Mouse (Mus musculus) neural tube, embryonic 13.5 days (tissue): ENCODE measurements around the gene Vmn2r89. TPM values are rescaled to one million over a fixed set of nuclear protein-coding genes. Genes with fewer than 3 reads are reported as not detected.

Experiments used
- ATAC-seq: fragments of 200-750 bp; cut with Nextera tagmentation; 2 replicates; pipeline ENCODE4 v1.8.0; 2017; ENCODE audit warnings: low read depth, mild to moderate bottlenecking, moderate TSS enrichment, moderate library complexity
- H3K27ac ChIP-seq: fragments of 300-500 bp; sonication (generic); replicated peaks from 2 replicates; pipeline ENCODE4 v1.5.1; 2015; ENCODE audit warnings: moderate library complexity, mild to moderate bottlenecking, inconsistent platforms
- H3K27me3 ChIP-seq: fragments of 300-500 bp; sonication (generic); 2 replicates; pipeline ENCODE4 v1.6.1; 2015; ENCODE audit warnings: mild to moderate bottlenecking, inconsistent platforms
- H3K36me3 ChIP-seq: fragments of 300-500 bp; sonication (generic); 2 replicates; pipeline ENCODE4 v1.6.1; 2015; ENCODE audit warnings: mild to moderate bottlenecking, inconsistent platforms
- H3K4me1 ChIP-seq: fragments of 300-500 bp; sonication (generic); replicated peaks from 2 replicates; pipeline ENCODE4 v1.6.1; 2015; ENCODE audit warnings: inconsistent platforms
- H3K4me2 ChIP-seq: fragments of 300-500 bp; sonication (generic); 2 replicates; pipeline ENCODE4 v1.6.1; 2015; ENCODE audit warnings: inconsistent platforms, mild to moderate bottlenecking, moderate library complexity
- H3K4me3 ChIP-seq: fragments of 300-500 bp; sonication (generic); 2 replicates; pipeline ENCODE4 v1.5.1; 2015; ENCODE audit warnings: mild to moderate bottlenecking, inconsistent platforms
- H3K9ac ChIP-seq: fragments of 300-500 bp; sonication (generic); 2 replicates; pipeline ENCODE4 v1.6.1; 2015; ENCODE audit warnings: moderate library complexity, mild to moderate bottlenecking, inconsistent platforms
- H3K9me3 ChIP-seq: fragments of 300-500 bp; sonication (generic); 2 replicates; pipeline ENCODE4 v1.6.1; 2016; ENCODE audit warnings: inconsistent platforms
- WGBS: fragments of 180-500 bp; shearing (Covaris S2); methylation state at CpG from one replicate; pipeline ENCODE4 v1.1.7; 2015; 5-methylcytosine and 5-hydroxymethylcytosine counted together
- polyA plus RNA-seq: library from polyadenylated mRNA; unstranded; fragments of >200 nt; fragmentation: Nextera tagmentation; extraction: Ambion mirVana; gene quantifications from 2 replicates; pipeline ENCODE4 v1.2.1, GENCODE M21; 2015

The Vmn2r89 gene
- polyA plus RNA-seq, 1 experiment from 2014 or later, result not detected

DNA sequence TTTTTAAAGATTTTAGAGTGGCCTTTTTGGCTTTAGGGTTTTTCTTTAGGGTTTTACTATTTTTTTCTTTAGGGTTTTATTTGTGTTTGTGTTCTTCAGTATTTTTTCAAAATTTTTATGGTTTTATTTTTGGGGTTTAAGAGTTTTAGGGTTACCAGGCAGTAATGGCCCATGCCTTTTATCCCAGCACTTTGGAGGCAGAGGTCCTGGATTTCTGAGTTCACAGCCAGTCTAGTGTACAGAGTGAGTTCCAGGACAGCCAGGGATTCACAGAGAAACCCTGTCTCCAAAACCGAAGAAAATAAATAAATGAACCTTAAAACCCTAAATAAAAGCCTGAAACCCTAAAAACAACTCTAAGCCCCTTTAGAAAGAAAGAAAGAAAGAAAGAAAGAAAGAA lies 34.5 kb downstream of the Vmn2r89 start:
- no peak for ATAC-seq
- Histone ChIP-seq H3K4me2 (no peak overlapping the region), H3K27ac (no peak overlapping the region), H3K9ac (no peak overlapping the region), H3K36me3 (no peaks in the 10 kb centered on the region), H3K4me1 (no peaks in the 10 kb centered on the region), H3K4me3 (no peak overlapping the region), H3K27me3 (no peaks in the 10 kb centered on the region), H3K9me3 (peaks cover 9% of the 10 kb centered on the region; the same call in 1 of the 2 replicates)
- WGBS, result 83% methylated on average over 1 of the region's 1 CpGs

DNA sequence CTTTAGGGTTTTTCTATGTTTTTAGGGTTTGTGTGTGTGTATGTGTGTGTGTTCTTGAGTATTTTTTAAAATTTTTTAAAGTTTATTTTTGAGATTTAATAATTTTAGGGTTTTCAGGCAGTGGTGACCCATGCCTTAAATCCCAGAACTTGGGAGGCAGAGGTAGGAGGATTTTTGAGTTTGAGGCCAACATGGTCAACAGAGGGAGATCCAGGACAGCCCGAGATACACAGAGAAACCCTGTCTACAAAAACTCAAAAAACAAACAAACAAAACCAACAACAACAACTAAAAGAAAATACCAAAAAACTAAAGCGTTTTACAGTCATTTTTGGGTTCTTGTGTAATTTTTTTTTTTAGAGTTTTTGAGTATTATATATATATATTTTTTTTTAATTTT lies 44.1 kb downstream of the Vmn2r89 start:
- no peak for ATAC-seq

GRCm38 (mm10) chr14:51496955-51497354 lies 45.3 kb downstream of the Vmn2r89 start:
- no peak overlapping the region for H3K4me2 ChIP-seq
- WGBS, result 96% methylated on average over 1 of the region's 1 CpGs
- no peaks in the 10 kb centered on the region for H3K36me3 ChIP-seq
- H3K4me3 ChIP-seq, result no peak overlapping the region
- H3K27me3 ChIP-seq, result no peaks in the 10 kb centered on the region
- ATAC-seq, result no peak
- H3K27ac ChIP-seq, result no peak overlapping the region
- no peaks in the 10 kb centered on the region for H3K4me1 ChIP-seq
- no peaks in the 10 kb centered on the region for H3K9me3 ChIP-seq
- no peak overlapping the region for H3K9ac ChIP-seq

More for the DNA sequence above, 44.1 kb downstream of the Vmn2r89 start:
- Histone ChIP-seq H3K27ac (no peak overlapping the region), H3K4me3 (no peak overlapping the region), H3K27me3 (no peaks in the 10 kb centered on the region), H3K4me2 (no peak overlapping the region), H3K36me3 (no peaks in the 10 kb centered on the region), H3K4me1 (no peaks in the 10 kb centered on the region), H3K9ac (no peak overlapping the region), H3K9me3 (no peaks in the 10 kb centered on the region)
- WGBS, result 92% methylated on average over 2 of the region's 2 CpGs

DNA sequence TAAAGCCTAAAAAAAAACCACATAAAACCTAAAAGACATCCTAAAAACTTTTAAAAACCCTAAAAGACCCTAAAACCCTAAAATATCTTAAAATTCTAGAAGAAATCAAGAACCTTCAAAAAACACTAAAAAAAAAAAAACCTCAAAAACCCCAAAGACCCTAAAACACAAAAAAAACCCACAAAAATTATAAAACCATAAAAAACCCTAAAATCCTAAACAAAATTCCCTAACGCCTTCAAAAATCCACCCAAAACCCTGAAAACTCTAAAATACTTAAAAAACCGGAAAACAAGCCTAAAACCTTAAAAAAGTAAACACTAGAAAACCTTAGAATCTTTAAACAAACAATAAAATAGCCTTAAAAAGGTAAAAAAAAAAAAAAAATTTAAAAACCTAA lies 46.3 kb downstream of the Vmn2r89 start:
- Histone ChIP-seq H3K9ac (no peak overlapping the region), H3K4me1 (no peaks in the 10 kb centered on the region)

GRCm38 (mm10) chr14:51499707-51500275 lies 48.1 kb downstream of the Vmn2r89 start:
- H3K27me3 ChIP-seq, result no peaks in the 10 kb centered on the region
- no peaks in the 10 kb centered on the region for H3K36me3 ChIP-seq
- H3K4me1 ChIP-seq, result no peaks in the 10 kb centered on the region
- H3K27ac ChIP-seq, result no peak overlapping the region
- WGBS, result 85% methylated on average over 2 of the region's 2 CpGs
- no peak overlapping the region for H3K4me2 ChIP-seq
- no peak for ATAC-seq
- no peak overlapping the region for H3K9ac ChIP-seq
- H3K4me3 ChIP-seq, result no peak overlapping the region
- H3K9me3 ChIP-seq, result no peaks in the 10 kb centered on the region

More for the DNA sequence above, 46.3 kb downstream of the Vmn2r89 start:
- no peak overlapping the region for H3K27ac ChIP-seq
- no peaks in the 10 kb centered on the region for H3K9me3 ChIP-seq
- H3K4me2 ChIP-seq, result no peak overlapping the region
- no peak for ATAC-seq
- no peaks in the 10 kb centered on the region for H3K27me3 ChIP-seq
- 91% methylated on average over 2 of the region's 2 CpGs for WGBS
- no peak overlapping the region for H3K4me3 ChIP-seq
- no peaks in the 10 kb centered on the region for H3K36me3 ChIP-seq

DNA sequence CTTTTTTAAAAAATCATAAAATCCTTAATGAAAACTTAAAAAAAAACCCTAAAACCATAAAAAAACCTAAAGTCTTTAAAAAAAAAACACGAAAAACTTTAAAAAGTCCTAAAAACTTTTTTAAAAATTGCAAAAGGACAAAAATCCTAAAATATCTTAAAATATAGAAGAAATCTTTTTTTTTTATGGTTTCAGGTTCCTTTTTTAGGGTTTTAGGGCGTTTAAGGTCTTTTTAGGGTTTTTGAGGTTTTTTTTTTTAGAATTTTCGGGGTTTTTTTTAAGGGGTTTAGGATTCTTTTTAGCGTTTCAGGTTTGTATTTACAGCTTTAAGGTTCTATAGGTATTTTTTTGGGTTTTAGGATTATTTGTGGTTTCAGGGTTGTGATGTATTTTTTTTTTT lies 48.8 kb downstream of the Vmn2r89 start:
- ATAC-seq, result no peak
- H3K9ac ChIP-seq, result no peak overlapping the region
- H3K27me3 ChIP-seq, result no peaks in the 10 kb centered on the region
- H3K4me1 ChIP-seq, result no peaks in the 10 kb centered on the region
- no peaks in the 10 kb centered on the region for H3K9me3 ChIP-seq
- no peak overlapping the region for H3K4me3 ChIP-seq
- H3K36me3 ChIP-seq, result no peaks in the 10 kb centered on the region
- no peak overlapping the region for H3K27ac ChIP-seq
- WGBS, result 91% methylated on average over 4 of the region's 4 CpGs
- no peak overlapping the region for H3K4me2 ChIP-seq

GRCm38 (mm10) chr14:51507416-51507815 lies 55.8 kb downstream of the Vmn2r89 start:
- H3K4me1 ChIP-seq, result no peaks in the 10 kb centered on the region
- H3K36me3 ChIP-seq, result no peaks in the 10 kb centered on the region
- no peaks in the 10 kb centered on the region for H3K27me3 ChIP-seq
- H3K9ac ChIP-seq, result no peak overlapping the region
- no peak overlapping the region for H3K27ac ChIP-seq
- no peak for ATAC-seq
- no peak overlapping the region for H3K4me3 ChIP-seq
- no peaks in the 10 kb centered on the region for H3K9me3 ChIP-seq
- no peak overlapping the region for H3K4me2 ChIP-seq
- 95% methylated on average over 8 of the region's 8 CpGs for WGBS

Other genes with a start within 250 kb of the Vmn2r89 start
- not detected in 2 replicates for gene Ear14, start 248.5 kb upstream of the Vmn2r89 start, polyA plus RNA-seq
- gene Rnase2a, start 195.7 kb upstream of the Vmn2r89 start, polyA plus RNA-seq, result not detected in 2 replicates
- not detected in 2 replicates for gene Gm7247, start 90.1 kb upstream of the Vmn2r89 start, polyA plus RNA-seq
- not detected in 2 replicates for gene Vmn2r88, start 41.0 kb upstream of the Vmn2r89 start, polyA plus RNA-seq
- not detected in 2 replicates for gene Gm5622, start 100.9 kb downstream of the Vmn2r89 start, polyA plus RNA-seq
- not detected in 2 replicates for gene Gm17175, start 122.2 kb downstream of the Vmn2r89 start, polyA plus RNA-seq
- gene Gm17174, start 140.3 kb downstream of the Vmn2r89 start, polyA plus RNA-seq, result not detected in 2 replicates
- gene Gm17078, start 159.5 kb downstream of the Vmn2r89 start, polyA plus RNA-seq, result not detected in 2 replicates
- not detected in 2 replicates for gene Gm4181, start 183.8 kb downstream of the Vmn2r89 start, polyA plus RNA-seq
- gene Gm17079, start 243.6 kb downstream of the Vmn2r89 start, polyA plus RNA-seq, result not detected in 2 replicates